Mouse (Mus musculus) bone marrow, adult 2 months (tissue): Measurements from ENCODE around the gene Mnd1. TPM values are rescaled to one million over a fixed set of nuclear protein-coding genes. Genes with fewer than 3 reads are reported as not detected.

Experiments
- H3K27ac ChIP-seq: fragments of 200-500 bp; 2 replicates; pipeline ENCODE4 v1.5.1; 2012; ENCODE audit warnings: low read depth, mild to moderate bottlenecking, control low read depth, inconsistent platforms, low read length; ENCODE audit not compliant: control insufficient read depth, poor library complexity, insufficient read depth
- H3K4me1 ChIP-seq: fragments of 200-500 bp; 2 replicates; pipeline ENCODE4 v1.6.1; 2011; ENCODE audit warnings: low read length; ENCODE audit not compliant: control insufficient read depth, insufficient read depth
- H3K4me3 ChIP-seq: fragments of 200-500 bp; replicated peaks from 2 replicates; pipeline ENCODE3; 2011; ENCODE audit warnings: mild to moderate bottlenecking, low read depth, low read length, control low read depth; ENCODE audit not compliant: control insufficient read depth
- CTCF ChIP-seq: fragments of 200-500 bp; IDR thresholded peaks from 2 replicates; pipeline ENCODE4 v1.5.1; 2011; ENCODE audit warnings: low read length, control low read depth; ENCODE audit not compliant: control insufficient read depth, insufficient read depth
- POLR2A ChIP-seq: fragments of 200-500 bp; IDR thresholded peaks from 2 replicates; pipeline ENCODE4 v1.6.1; 2011; ENCODE audit warnings: low read depth, mild to moderate bottlenecking, control low read depth, low read length, borderline replicate concordance; ENCODE audit not compliant: control insufficient read depth
- WGBS: fragments of 180-500 bp; shearing (Covaris S2); methylation state at CpG from one replicate; pipeline ENCODE4 v1.1.7; 2018; 5-methylcytosine and 5-hydroxymethylcytosine counted together
- polyA plus RNA-seq: library from polyadenylated mRNA; stranded (reverse); fragments of >200 nt; gene quantifications from 2 replicates; pipeline ENCODE4 v1.2.4, GENCODE M21; 2011; ENCODE audit warnings: low replicate concordance; ENCODE audit not compliant: missing spikeins, insufficient read depth, insufficient read length

Gene Mnd1
- polyA plus RNA-seq, 1 experiment = 11.7 TPM

GRCm38 (mm10) chr3:84063369-84063914 lies 92.1 kb downstream of the Mnd1 start:
- Histone ChIP-seq H3K27ac (peak overlapping the region; percentile 15; the same call in 1 of the 2 replicates), H3K4me3 (no peak overlapping the region), H3K4me1 (peaks cover 15% of the 10 kb centered on the region)
- TF ChIP-seq CTCF (no peak), POLR2A (no peak)
- 60% methylated on average over 2 of the region's 2 CpGs for WGBS

- Histone ChIP-seq H3K4me1 (peaks cover 15% of the 10 kb centered on the region), H3K4me3 (no peak overlapping the region), H3K27ac (no peak overlapping the region)
- WGBS = 51% methylated on average over 13 of the region's 13 CpGs
- TF ChIP-seq CTCF = no peak
- no peak for TF ChIP-seq POLR2A
Observed at GRCm38 (mm10) chr3:84061523-84062453, 93.8 kb downstream of the Mnd1 start.

- 82% methylated on average over 5 of the region's 5 CpGs for WGBS
- no peak overlapping the region for H3K27ac ChIP-seq
- H3K4me1 ChIP-seq = peaks cover 15% of the 10 kb centered on the region
- TF ChIP-seq CTCF = no peak
- no peak for TF ChIP-seq POLR2A
- no peak overlapping the region for H3K4me3 ChIP-seq
Observed at GRCm38 (mm10) chr3:84060946-84061345, 94.6 kb downstream of the Mnd1 start.

- Histone ChIP-seq H3K4me3 (no peak overlapping the region), H3K27ac (no peak overlapping the region), H3K4me1 (peaks cover 15% of the 10 kb centered on the region)
- WGBS = 60% methylated on average over 4 of the region's 4 CpGs
- no peak for TF ChIP-seq CTCF
- TF ChIP-seq POLR2A = no peak
Observed at GRCm38 (mm10) chr3:84060128-84060527, 95.5 kb downstream of the Mnd1 start.

GRCm38 (mm10) chr3:84059676-84060075 lies 95.9 kb downstream of the Mnd1 start:
- WGBS = 75% methylated on average over 4 of the region's 4 CpGs
- TF ChIP-seq POLR2A = no peak
- no peak for TF ChIP-seq CTCF
- no peak overlapping the region; the same call in 1 of the 2 replicates for H3K27ac ChIP-seq
- H3K4me3 ChIP-seq = no peak overlapping the region
- peaks cover 15% of the 10 kb centered on the region for H3K4me1 ChIP-seq

GRCm38 (mm10) chr3:84059261-84059660 lies 96.3 kb downstream of the Mnd1 start:
- 78% methylated on average over 13 of the region's 13 CpGs for WGBS
- Histone ChIP-seq H3K4me3 (no peak overlapping the region), H3K27ac (no peak overlapping the region), H3K4me1 (peaks cover 15% of the 10 kb centered on the region)
- TF ChIP-seq CTCF (no peak), POLR2A (no peak)

GRCm38 (mm10) chr3:84048729-84049175 lies 106.8 kb downstream of the Mnd1 start:
- Histone ChIP-seq H3K4me1 (peaks cover 3% of the 10 kb centered on the region), H3K27ac (no peak overlapping the region), H3K4me3 (no peak overlapping the region)
- 82% methylated on average over 9 of the region's 9 CpGs for WGBS
- no peak for TF ChIP-seq POLR2A
- TF ChIP-seq CTCF = no peak

- TF ChIP-seq CTCF (no peak), POLR2A (no peak)
- H3K4me1 ChIP-seq = peaks cover 3% of the 10 kb centered on the region
- no peak overlapping the region for H3K4me3 ChIP-seq
- H3K27ac ChIP-seq = no peak overlapping the region
- 32% methylated on average over 8 of the region's 8 CpGs for WGBS
Observed at GRCm38 (mm10) chr3:84046206-84046605, 109.4 kb downstream of the Mnd1 start.
